In genomic region chr2:32259657-32260417, GRCm38 (mm10) we compare ENCODE assay signal across 7 mouse cellular contexts. TPM values are rescaled to one million over a fixed set of nuclear protein-coding genes. Genes with fewer than 3 reads are reported as not detected.
DNase-seq lines count a peak whose midpoint lies in the region; ATAC-seq and TF ChIP-seq lines count a peak whose summit lies in the region.

Uck1 (minus strand) TSS chr2:32260159.

- WGBS in embryonic facial prominence, embryonic 12.5 days: 2% methylated on average over 59 of the region's 59 CpGs
- WGBS in heart, adult 2 months: 1% methylated on average over 59 of the region's 59 CpGs
- WGBS in limb, embryonic 13.5 days: 2% methylated on average over 59 of the region's 59 CpGs
- under 1% methylated on average over 55 of the region's 59 CpGs for WGBS in midbrain, embryonic 16.5 days

- H3K27ac ChIP-seq in embryonic facial prominence, embryonic 12.5 days: 0 out of 2 replicates have a peak within 1 kb of the TSS, but pooled peaks have one; percentile 0
- H3K27ac ChIP-seq in heart, adult 2 months: peak within 1 kb of the TSS; percentile 85
- H3K27ac ChIP-seq in limb, embryonic 13.5 days: peak within 1 kb of the TSS; percentile 39; the same call in 1 of the 2 replicates
- peak within 1 kb of the TSS; percentile 68 for H3K27ac ChIP-seq in midbrain, embryonic 16.5 days (ENCODE audit: low read length)

- TF ChIP-seq POLR2A in heart, adult 2 months (IDR thresholded peaks at IDR 0.05; ENCODE audit: insufficient read depth, low read depth, low read length): peak; percentile 81

- 0 out of 2 replicates have a peak, but pooled peaks have one; percentile 13 for TF ChIP-seq CTCF in heart, adult 2 months (IDR thresholded peaks at IDR 0.05)

- H3K4me2 ChIP-seq in embryonic facial prominence, embryonic 12.5 days (replicated peaks): peak within 1 kb of the TSS; percentile 58
- H3K4me2 ChIP-seq in limb, embryonic 13.5 days (replicated peaks): peak within 1 kb of the TSS; percentile 85
- H3K4me2 ChIP-seq in midbrain, embryonic 16.5 days (ENCODE audit: low read length): peak within 1 kb of the TSS; percentile 71

- H3K4me3 ChIP-seq in embryonic facial prominence, embryonic 12.5 days: peak within 1 kb of the TSS; percentile 78
- H3K4me3 ChIP-seq in heart, adult 2 months: peak within 1 kb of the TSS; percentile 80
- peak within 1 kb of the TSS; percentile 75 for H3K4me3 ChIP-seq in limb, embryonic 13.5 days
- H3K4me3 ChIP-seq in midbrain, embryonic 16.5 days (ENCODE audit: low read depth, low read length): peak within 1 kb of the TSS; percentile 89

- 0 out of 2 replicates have a peak, but pooled peaks have one; percentile 14 for TF ChIP-seq EP300 in heart, adult 2 months (IDR thresholded peaks at IDR 0.05; ENCODE audit: insufficient read depth, low read depth, low read length)

- no peaks in the 10 kb centered on the region for H3K9me3 ChIP-seq in embryonic facial prominence, embryonic 12.5 days
- no peaks in the 10 kb centered on the region for H3K9me3 ChIP-seq in limb, embryonic 13.5 days
- no peaks in the 10 kb centered on the region for H3K9me3 ChIP-seq in midbrain, embryonic 16.5 days (replicated peaks; ENCODE audit: control insufficient read depth, low read length, poor library complexity, severe bottlenecking)

- intact Hi-C loops in heart, adult 2 months (cut with DNase I): no loop called here

- no peaks in the 10 kb centered on the region for H3K79me2 ChIP-seq in heart, adult 2 months (replicated peaks; ENCODE audit: control insufficient read depth, insufficient read depth, low read length)

- peak; percentile 84 for ATAC-seq in embryonic facial prominence, embryonic 12.5 days (ENCODE audit: insufficient number of reproducible peaks, insufficient read depth, low FRiP score, low TSS enrichment)
- peak; percentile 88 for ATAC-seq in limb, embryonic 13.5 days (ENCODE audit: low FRiP score, low read depth)
- ATAC-seq in midbrain, embryonic 16.5 days: peak; percentile 94

- H3K9ac ChIP-seq in embryonic facial prominence, embryonic 12.5 days: peak within 1 kb of the TSS; percentile 82
- H3K9ac ChIP-seq in heart, adult 2 months (ENCODE audit: low read depth, low read length): peak within 1 kb of the TSS; percentile 82
- H3K9ac ChIP-seq in limb, embryonic 13.5 days: peak within 1 kb of the TSS; percentile 87
- H3K9ac ChIP-seq in midbrain, embryonic 16.5 days (ENCODE audit: low read depth, low read length): peak within 1 kb of the TSS; percentile 86

- peak; percentile 92 for DNase-seq in adrenal gland, postnatal 25 days
- peak; percentile 90 to 94 for DNase-seq in heart, adult 2 months
- DNase-seq in kidney, adult 8-10 months: peak; percentile 93 to 94
- DNase-seq in spleen, postnatal 10 days (ENCODE audit: low spot score in 2 of 2): peak; percentile 87 to 93

- H3K4me1 ChIP-seq in embryonic facial prominence, embryonic 12.5 days: peaks cover 7% of the 10 kb centered on the region
- H3K4me1 ChIP-seq in heart, adult 2 months (ENCODE audit: control insufficient read depth, insufficient read depth, low read length): peaks cover 5% of the 10 kb centered on the region
- H3K4me1 ChIP-seq in limb, embryonic 13.5 days: peaks cover 8% of the 10 kb centered on the region
- H3K4me1 ChIP-seq in midbrain, embryonic 16.5 days (ENCODE audit: control insufficient read depth, insufficient read depth, low read length): peaks cover 8% of the 10 kb centered on the region

- no peaks in the 10 kb centered on the region for H3K27me3 ChIP-seq in embryonic facial prominence, embryonic 12.5 days
- no peaks in the 10 kb centered on the region for H3K27me3 ChIP-seq in heart, adult 2 months (ENCODE audit: control insufficient read depth, insufficient read depth, low read length)
- H3K27me3 ChIP-seq in limb, embryonic 13.5 days: no peaks in the 10 kb centered on the region
- no peaks in the 10 kb centered on the region for H3K27me3 ChIP-seq in midbrain, embryonic 16.5 days (ENCODE audit: control insufficient read depth, insufficient read depth, low read depth, low read length)

- H3K36me3 ChIP-seq in embryonic facial prominence, embryonic 12.5 days: peaks cover 27% of the 10 kb centered on the region
- no peaks in the 10 kb centered on the region for H3K36me3 ChIP-seq in heart, adult 2 months (ENCODE audit: control insufficient read depth, insufficient read depth, low read length)
- peaks cover 28% of the 10 kb centered on the region for H3K36me3 ChIP-seq in limb, embryonic 13.5 days
- peaks cover 15% of the 10 kb centered on the region for H3K36me3 ChIP-seq in midbrain, embryonic 16.5 days (ENCODE audit: control insufficient read depth, insufficient read depth, low read length)

RNA-seq across cellular contexts. Expression of gene Uck1, which starts in this region (rescaled TPM):
- total RNA-seq in adrenal gland, postnatal 25 days (2021): 120 and 132 TPM in 2 replicates
- 69.9 and 81.5 TPM in 2 replicates for polyA plus RNA-seq in embryonic facial prominence, embryonic 12.5 days (2016; fragmentation: Nextera tagmentation; extraction: Ambion mirVana)
- 10 to 100 TPM; 22.5 to 22.8 TPM for total RNA-seq in heart, adult 2 months (2021)
- polyA plus RNA-seq in heart, adult 2 months (2012; rRNA removed): 41.7 and 43.1 TPM in 2 replicates
- polyA plus RNA-seq in limb, embryonic 13.5 days (2015; fragmentation: Nextera tagmentation; extraction: Ambion mirVana): 69.7 and 75.1 TPM in 2 replicates
- polyA plus RNA-seq in midbrain, embryonic 16.5 days (2015; fragmentation: Nextera tagmentation; extraction: Ambion mirVana): 101 and 107 TPM in 2 replicates

Comparison
In these comparisons a context has a peak if more than half of its experiments do, and no peak if none do; other contexts are left out.
1. Peak in every context shown above with its lines: DNase-seq, ATAC-seq, H3K4me3 ChIP-seq and H3K27ac ChIP-seq.
2. H3K27ac ChIP-seq: peak in every context shown above with its lines; median percentile 85 in heart, adult 2 months; 68 in midbrain, embryonic 16.5 days; 39 in limb, embryonic 13.5 days; 0 in embryonic facial prominence, embryonic 12.5 days.